Mouse (Mus musculus) intestine, embryonic 15.5 days (tissue): ENCODE results near the gene Majin. TPM values are rescaled to one million over a fixed set of nuclear protein-coding genes. Genes with fewer than 3 reads are reported as not detected.
A peak's percentile ranks its signal among the peaks of the same experiment; 100 is the strongest.

ENCODE experiments used
- microRNA counts: library from miRNA; unstranded; fragments of <30 nt; microRNA quantifications from one replicate; lab custom pipeline; 2016
- polyA plus RNA-seq: library from polyadenylated mRNA; unstranded; fragments of >200 nt; fragmentation: Nextera tagmentation; extraction: Ambion mirVana; gene quantifications from 2 replicates; pipeline ENCODE4 v1.2.1, GENCODE M21; 2015

Majin gene
- polyA plus RNA-seq, 1 experiment from 2014 or later, result not detected

MicroRNAs encoded within 50 kb of the gene (microRNA counts, 519-probe panel; counts per million panel counts)
- 4,122 counts per million, percentile 95 among the panel's probes with 10 or more counts for microRNA mmu-miR-192 (lab: Ali Mortazavi, UCI)

Other genes with a start within 250 kb of the Majin start
- gene Pola2, start 220.2 kb upstream of the Majin start, polyA plus RNA-seq, result 64.0 and 65.8 TPM in 2 replicates
- gene Slc22a20, start 198.2 kb upstream of the Majin start, polyA plus RNA-seq, result not detected in 2 replicates
- gene Capn1, start 168.5 kb upstream of the Majin start, polyA plus RNA-seq, result 10.3 and 10.4 TPM in 2 replicates
- 24.2 and 27.4 TPM in 2 replicates for gene Syvn1, start 137.8 kb upstream of the Majin start, polyA plus RNA-seq
- 72.7 and 78.4 TPM in 2 replicates for gene Mrpl49, start 126.6 kb upstream of the Majin start, polyA plus RNA-seq
- 876 and 881 TPM in 2 replicates for gene Fau, start 126.5 kb upstream of the Majin start, polyA plus RNA-seq
- 30.1 and 31.9 TPM in 2 replicates for gene Znhit2, start 123.2 kb upstream of the Majin start, polyA plus RNA-seq
- gene Tm7sf2, start 116.0 kb upstream of the Majin start, polyA plus RNA-seq, result 34.8 and 34.9 TPM in 2 replicates
- gene Vps51, start 107.2 kb upstream of the Majin start, polyA plus RNA-seq, result 61.2 and 64.5 TPM in 2 replicates
- gene Tmem262, start 104.4 kb upstream of the Majin start, polyA plus RNA-seq, result not detected in 2 replicates
- gene Gm28374, start 102.1 kb upstream of the Majin start, polyA plus RNA-seq, result 1.3 and 2.2 TPM in 2 replicates
- 58.5 and 61.3 TPM in 2 replicates for gene Zfpl1, start 99.4 kb upstream of the Majin start, polyA plus RNA-seq
- gene Cdca5, start 99.4 kb upstream of the Majin start, polyA plus RNA-seq, result 32.3 and 32.9 TPM in 2 replicates
- gene AC131692.1, start 90.0 kb upstream of the Majin start, polyA plus RNA-seq, result 0.18 and 0.37 TPM in 2 replicates
- gene Naaladl1, start 78.6 kb upstream of the Majin start, polyA plus RNA-seq, result 28.9 and 38.8 TPM in 2 replicates
- 44.3 and 44.7 TPM in 2 replicates for gene Sac3d1, start 65.7 kb upstream of the Majin start, polyA plus RNA-seq
- gene Snx15, start 56.1 kb upstream of the Majin start, polyA plus RNA-seq, result 31.7 and 33.8 TPM in 2 replicates
- 0.80 and 1.3 TPM in 2 replicates for gene Batf2, start 43.4 kb upstream of the Majin start, polyA plus RNA-seq
- 99.2 and 103 TPM in 2 replicates for gene Arl2, start 42.8 kb upstream of the Majin start, polyA plus RNA-seq
- 0.39 and 0.41 TPM in 2 replicates for gene Gpha2, start 42.0 kb downstream of the Majin start, polyA plus RNA-seq
- 21.2 and 22.3 TPM in 2 replicates for gene Ppp2r5b, start 51.5 kb downstream of the Majin start, polyA plus RNA-seq
- gene Atg2a, start 57.3 kb downstream of the Majin start, polyA plus RNA-seq, result 6.9 and 8.7 TPM in 2 replicates
- 88.8 and 115 TPM in 2 replicates for gene Ehd1, start 92.3 kb downstream of the Majin start, polyA plus RNA-seq
- gene Cdc42bpg, start 122.1 kb downstream of the Majin start, polyA plus RNA-seq, result 1.0 and 1.4 TPM in 2 replicates
- gene Men1, start 150.6 kb downstream of the Majin start, polyA plus RNA-seq, result 68.8 and 71.9 TPM in 2 replicates
- gene Map4k2, start 156.7 kb downstream of the Majin start, polyA plus RNA-seq, result 8.8 and 11.0 TPM in 2 replicates
- 118 and 129 TPM in 2 replicates for gene Sf1, start 179.3 kb downstream of the Majin start, polyA plus RNA-seq
- 6.1 and 6.3 TPM in 2 replicates for gene Pygm, start 200.0 kb downstream of the Majin start, polyA plus RNA-seq
- gene Rasgrp2, start 215.0 kb downstream of the Majin start, polyA plus RNA-seq, result 36.9 and 48.6 TPM in 2 replicates
- gene Nrxn2, start 234.3 kb downstream of the Majin start, polyA plus RNA-seq, result 1.1 and 2.0 TPM in 2 replicates